Mouse (Mus musculus): ENCODE results near the gene Rnf224. TPM values are rescaled to one million over a fixed set of nuclear protein-coding genes. Genes with fewer than 3 reads are reported as not detected.

Gene Rnf224
- polyA plus RNA-seq, 1 experiment from 2014 or later = 0.69 TPM

GRCm38 (mm10) chr2:25221331-25221772, 15.2 kb downstream of the Rnf224 start:
- no peak for ATAC-seq (ENCODE audit: low FRiP score, low TSS enrichment)
- Histone ChIP-seq H3K9me3 (ENCODE audit: low read length) (no peaks in the 10 kb centered on the region), H3K9ac (replicated peaks; ENCODE audit: low read length) (no peak overlapping the region), H3K36me3 (ENCODE audit: insufficient read depth, low read length) (peaks cover 14% of the 10 kb centered on the region), H3K4me2 (replicated peaks; ENCODE audit: low read depth, low read length) (no peak overlapping the region), H3K4me3 (ENCODE audit: low read length) (no peak overlapping the region), H3K27ac (ENCODE audit: low read length) (no peak overlapping the region), H3K27me3 (ENCODE audit: insufficient read depth, low read length) (no peaks in the 10 kb centered on the region), H3K4me1 (ENCODE audit: insufficient read depth, low read length) (peaks cover 16% of the 10 kb centered on the region)
- WGBS = 72% methylated on average over 5 of the region's 5 CpGs

DNA sequence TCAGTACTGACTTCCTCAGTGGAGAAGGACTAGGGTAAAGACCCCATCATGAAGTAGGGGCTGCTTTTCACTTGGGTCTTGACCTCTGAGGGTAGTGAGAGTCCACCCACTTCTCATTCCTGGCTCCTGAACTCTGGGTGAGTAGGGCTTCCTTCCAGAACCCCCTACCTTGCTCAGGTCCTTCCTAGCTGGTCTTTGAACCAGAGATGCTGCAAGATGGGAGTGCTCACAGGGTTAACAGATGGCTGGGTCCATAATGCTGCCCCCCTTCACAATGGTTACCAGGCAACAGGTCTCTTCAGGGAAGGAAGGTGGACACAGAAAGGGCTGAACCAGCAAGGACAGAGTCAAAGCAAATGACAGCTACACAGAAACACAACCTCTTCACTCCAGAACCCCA, 18.1 kb downstream of the Rnf224 start, which contains the start of gene Fam166a:
Fam166a (plus strand) TSS at position 301 of the 400 bp plus-strand sequence.
- ATAC-seq (ENCODE audit: low FRiP score, low TSS enrichment) = no peak
- Histone ChIP-seq H3K9me3 (ENCODE audit: low read length) (no peaks in the 10 kb centered on the region), H3K36me3 (ENCODE audit: insufficient read depth, low read length) (peaks cover 14% of the 10 kb centered on the region), H3K27ac (ENCODE audit: low read length) (no peak within 1 kb of the TSS), H3K4me3 (ENCODE audit: low read length) (no peak within 1 kb of the TSS), H3K4me1 (ENCODE audit: insufficient read depth, low read length) (peaks cover 6% of the 10 kb centered on the region), H3K9ac (replicated peaks; ENCODE audit: low read length) (no peak within 1 kb of the TSS), H3K4me2 (replicated peaks; ENCODE audit: low read depth, low read length) (no peak within 1 kb of the TSS), H3K27me3 (ENCODE audit: insufficient read depth, low read length) (no peaks in the 10 kb centered on the region)

GRCm38 (mm10) chr2:25217666-25218065, 18.9 kb downstream of the Rnf224 start:
- WGBS = 58% methylated on average over 2 of the region's 2 CpGs

DNA sequence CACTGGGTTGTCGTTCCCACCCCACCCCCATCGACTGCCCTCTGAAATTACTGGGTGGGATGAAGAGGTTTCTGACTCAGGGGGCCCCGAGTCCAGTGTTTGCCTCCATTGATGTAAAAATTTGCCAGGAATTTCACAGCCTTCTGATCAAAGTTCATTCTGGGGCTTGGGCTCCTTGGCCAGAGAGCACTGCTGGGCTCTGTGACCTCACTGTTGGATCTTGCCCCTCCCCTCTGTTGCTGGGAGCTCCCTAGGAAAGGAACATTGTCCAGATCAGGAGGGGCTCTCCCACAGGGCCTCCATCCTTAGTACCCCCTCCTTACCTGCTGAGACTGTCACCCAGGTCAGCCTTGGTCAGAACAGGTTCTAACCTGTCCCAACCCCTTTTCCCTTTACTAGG, 22.1 kb downstream of the Rnf224 start, which contains the start of gene Stpg3:
Stpg3 (minus strand) TSS at position 194 of the 400 bp plus-strand sequence.
- Histone ChIP-seq H3K4me2 (replicated peaks; ENCODE audit: low read depth, low read length) (no peak within 1 kb of the TSS), H3K4me3 (ENCODE audit: low read length) (no peak within 1 kb of the TSS), H3K9me3 (ENCODE audit: low read length) (no peaks in the 10 kb centered on the region), H3K36me3 (ENCODE audit: insufficient read depth, low read length) (no peaks in the 10 kb centered on the region), H3K27me3 (ENCODE audit: insufficient read depth, low read length) (no peaks in the 10 kb centered on the region), H3K9ac (replicated peaks; ENCODE audit: low read length) (no peak within 1 kb of the TSS; the same call in 1 of the 2 replicates), H3K27ac (ENCODE audit: low read length) (peak within 1 kb of the TSS; percentile 13; the same call in 1 of the 2 replicates), H3K4me1 (ENCODE audit: insufficient read depth, low read length) (peaks cover 16% of the 10 kb centered on the region)
- peak; percentile 55; the same call in 1 of the 2 replicates for ATAC-seq (ENCODE audit: low FRiP score, low TSS enrichment)
- WGBS = 50% methylated on average over 3 of the region's 3 CpGs

More at GRCm38 (mm10) chr2:25217666-25218065, 18.9 kb downstream of the Rnf224 start:
- ATAC-seq (ENCODE audit: low FRiP score, low TSS enrichment) = no peak
- no peaks in the 10 kb centered on the region for H3K9me3 ChIP-seq (ENCODE audit: low read length)
- no peak overlapping the region for H3K4me2 ChIP-seq (replicated peaks; ENCODE audit: low read depth, low read length)
- H3K4me1 ChIP-seq (ENCODE audit: insufficient read depth, low read length) = 0 out of 2 replicates have a peak, but pooled peaks cover 2% of the 10 kb centered on the region
- H3K9ac ChIP-seq (replicated peaks; ENCODE audit: low read length) = no peak overlapping the region
- H3K4me3 ChIP-seq (ENCODE audit: low read length) = no peak overlapping the region
- peaks cover 11% of the 10 kb centered on the region for H3K36me3 ChIP-seq (ENCODE audit: insufficient read depth, low read length)
- no peak overlapping the region for H3K27ac ChIP-seq (ENCODE audit: low read length)
- H3K27me3 ChIP-seq (ENCODE audit: insufficient read depth, low read length) = no peaks in the 10 kb centered on the region

DNA sequence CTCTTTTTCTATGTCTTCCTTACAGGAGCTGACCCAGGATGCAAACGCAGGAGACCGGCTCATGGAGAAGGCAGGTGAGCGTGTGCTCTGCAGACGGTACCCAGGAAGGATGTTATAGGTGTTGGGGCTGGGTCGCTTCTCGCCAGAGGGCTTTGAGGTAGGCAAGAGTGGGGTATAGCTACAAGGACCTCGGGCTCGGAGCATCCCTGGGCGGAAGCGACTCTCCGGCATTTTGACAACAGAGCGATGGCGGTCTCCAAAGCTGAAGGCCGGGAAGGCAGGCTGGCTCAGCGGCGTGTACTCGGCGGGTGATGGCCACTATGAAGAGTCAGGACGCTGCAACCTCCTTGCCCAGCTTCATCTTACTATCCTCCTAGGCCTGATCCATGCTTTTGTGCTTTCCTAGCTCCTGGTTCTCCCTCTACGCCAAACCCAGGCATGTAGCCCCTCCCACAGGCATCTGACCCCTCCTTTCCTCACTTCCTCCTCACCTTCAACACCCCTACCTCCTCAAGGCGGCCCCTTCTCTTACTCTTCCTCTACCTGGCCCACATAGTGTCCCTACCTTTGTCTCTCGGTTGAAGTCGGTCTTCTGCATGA, 23.2 kb downstream of the Rnf224 start:
- peaks cover 6% of the 10 kb centered on the region; the same call in 1 of the 2 replicates for H3K36me3 ChIP-seq (ENCODE audit: insufficient read depth, low read length)
- no peak overlapping the region for H3K9ac ChIP-seq (replicated peaks; ENCODE audit: low read length)
- no peaks in the 10 kb centered on the region for H3K9me3 ChIP-seq (ENCODE audit: low read length)
- no peak overlapping the region for H3K27ac ChIP-seq (ENCODE audit: low read length)
- H3K4me2 ChIP-seq (replicated peaks; ENCODE audit: low read depth, low read length) = no peak overlapping the region
- peaks cover 23% of the 10 kb centered on the region for H3K4me1 ChIP-seq (ENCODE audit: insufficient read depth, low read length)
- 72% methylated on average over 23 of the region's 23 CpGs for WGBS
- ATAC-seq (ENCODE audit: low FRiP score, low TSS enrichment) = no peak
- H3K4me3 ChIP-seq (ENCODE audit: low read length) = no peak overlapping the region
- H3K27me3 ChIP-seq (ENCODE audit: insufficient read depth, low read length) = no peaks in the 10 kb centered on the region

DNA sequence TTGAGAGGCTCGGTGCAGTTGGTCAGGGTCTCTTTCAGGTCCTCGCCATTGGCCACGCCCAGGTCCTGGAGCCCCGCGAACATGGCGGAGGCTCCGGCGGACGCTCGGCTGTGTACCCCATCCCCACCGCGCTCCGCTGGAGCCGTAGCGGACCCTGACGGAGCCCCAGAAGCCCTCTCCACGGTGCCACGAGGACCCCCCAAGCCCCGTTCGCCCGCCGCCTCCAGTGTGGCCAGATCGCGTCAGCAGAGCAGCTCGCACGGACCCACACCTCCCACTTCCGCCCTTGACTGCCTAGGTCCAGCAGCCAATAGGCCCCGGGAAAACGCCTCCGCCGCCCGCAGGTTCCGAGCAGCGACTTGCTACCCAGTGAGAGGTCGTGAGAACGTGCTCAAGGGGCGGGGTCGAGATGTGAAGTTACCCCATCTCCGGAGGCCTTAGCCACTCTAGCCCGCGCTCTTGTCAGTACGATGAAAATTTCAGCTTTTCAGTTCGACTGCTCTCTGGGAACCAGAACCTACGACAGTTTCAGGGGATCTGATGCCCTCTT, 25.4 kb downstream of the Rnf224 start, which contains the start of gene Nelfb:
Nelfb (minus strand) TSS at position 369 of the 550 bp plus-strand sequence.
- H3K9ac ChIP-seq (replicated peaks; ENCODE audit: low read length) = peak within 1 kb of the TSS; percentile 96
- no peaks in the 10 kb centered on the region for H3K9me3 ChIP-seq (ENCODE audit: low read length)
- H3K4me3 ChIP-seq (ENCODE audit: low read length) = peak within 1 kb of the TSS; percentile 90
- H3K4me2 ChIP-seq (replicated peaks; ENCODE audit: low read depth, low read length) = peak within 1 kb of the TSS; percentile 92
- peaks cover 15% of the 10 kb centered on the region; the same call in 1 of the 2 replicates for H3K36me3 ChIP-seq (ENCODE audit: insufficient read depth, low read length)
- 0% methylated on average over 44 of the region's 44 CpGs for WGBS
- H3K27me3 ChIP-seq (ENCODE audit: insufficient read depth, low read length) = no peaks in the 10 kb centered on the region
- H3K4me1 ChIP-seq (ENCODE audit: insufficient read depth, low read length) = peaks cover 23% of the 10 kb centered on the region
- peak; percentile 94 for ATAC-seq (ENCODE audit: low FRiP score, low TSS enrichment)
- H3K27ac ChIP-seq (ENCODE audit: low read length) = peak within 1 kb of the TSS; percentile 90

- Histone ChIP-seq H3K36me3 (ENCODE audit: insufficient read depth, low read length) (peaks cover 20% of the 10 kb centered on the region; the same call in 1 of the 2 replicates), H3K4me2 (replicated peaks; ENCODE audit: low read depth, low read length) (peak overlapping the region; percentile 92), H3K27me3 (ENCODE audit: insufficient read depth, low read length) (no peaks in the 10 kb centered on the region), H3K4me3 (ENCODE audit: low read length) (peak overlapping the region; percentile 90), H3K27ac (ENCODE audit: low read length) (peak overlapping the region; percentile 90), H3K4me1 (ENCODE audit: insufficient read depth, low read length) (peaks cover 23% of the 10 kb centered on the region), H3K9ac (replicated peaks; ENCODE audit: low read length) (peak overlapping the region; percentile 96), H3K9me3 (ENCODE audit: low read length) (no peaks in the 10 kb centered on the region)
- 0% methylated on average over 24 of the region's 24 CpGs for WGBS
- peak; percentile 32 for ATAC-seq (ENCODE audit: low FRiP score, low TSS enrichment)
Observed at GRCm38 (mm10) chr2:25210686-25211085, 25.9 kb downstream of the Rnf224 start.

DNA sequence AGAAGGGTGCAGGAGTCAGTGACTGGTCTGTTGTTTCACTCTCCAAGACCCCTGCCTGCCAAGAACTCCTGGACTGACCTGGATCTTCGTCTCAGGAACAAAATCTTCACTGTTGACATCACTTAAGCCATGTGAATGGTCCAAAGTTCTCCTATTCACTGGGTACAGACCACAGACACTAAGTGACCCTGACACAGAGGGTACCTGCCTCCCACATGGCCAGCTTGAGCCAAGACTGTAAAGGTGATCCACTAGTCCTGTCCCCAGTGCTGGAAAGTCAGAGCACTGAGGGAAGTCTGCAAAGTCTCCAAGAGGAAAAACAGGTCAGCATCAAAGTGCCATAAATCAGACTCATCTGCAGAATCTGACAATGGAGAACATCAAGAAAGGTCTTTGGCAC, 29.0 kb downstream of the Rnf224 start:
- WGBS = 73% methylated on average over 1 of the region's 1 CpGs
- H3K27me3 ChIP-seq (ENCODE audit: insufficient read depth, low read length) = no peaks in the 10 kb centered on the region
- no peak overlapping the region for H3K4me2 ChIP-seq (replicated peaks; ENCODE audit: low read depth, low read length)
- H3K9ac ChIP-seq (replicated peaks; ENCODE audit: low read length) = no peak overlapping the region
- peaks cover 23% of the 10 kb centered on the region for H3K4me1 ChIP-seq (ENCODE audit: insufficient read depth, low read length)
- peaks cover 50% of the 10 kb centered on the region for H3K36me3 ChIP-seq (ENCODE audit: insufficient read depth, low read length)
- no peak for ATAC-seq (ENCODE audit: low FRiP score, low TSS enrichment)
- H3K9me3 ChIP-seq (ENCODE audit: low read length) = no peaks in the 10 kb centered on the region
- H3K4me3 ChIP-seq (ENCODE audit: low read length) = no peak overlapping the region
- H3K27ac ChIP-seq (ENCODE audit: low read length) = no peak overlapping the region

- 61% methylated on average over 4 of the region's 4 CpGs for WGBS
- H3K27ac ChIP-seq (ENCODE audit: low read length) = no peak overlapping the region
- H3K4me2 ChIP-seq (replicated peaks; ENCODE audit: low read depth, low read length) = no peak overlapping the region
- no peak for ATAC-seq (ENCODE audit: low FRiP score, low TSS enrichment)
- no peak overlapping the region for H3K4me3 ChIP-seq (ENCODE audit: low read length)
- no peaks in the 10 kb centered on the region for H3K27me3 ChIP-seq (ENCODE audit: insufficient read depth, low read length)
- H3K4me1 ChIP-seq (ENCODE audit: insufficient read depth, low read length) = 0 out of 2 replicates have a peak, but pooled peaks cover 5% of the 10 kb centered on the region
- H3K9me3 ChIP-seq (ENCODE audit: low read length) = no peaks in the 10 kb centered on the region
- H3K36me3 ChIP-seq (ENCODE audit: insufficient read depth, low read length) = peaks cover 76% of the 10 kb centered on the region
- H3K9ac ChIP-seq (replicated peaks; ENCODE audit: low read length) = no peak overlapping the region
Observed at GRCm38 (mm10) chr2:25203631-25204214, 32.9 kb downstream of the Rnf224 start.

Measured in kidney, embryonic 16.5 days (tissue).